Mouse (Mus musculus): ENCODE results near the gene Pcsk6.
A peak's percentile ranks its signal among the peaks of the same experiment; 100 is the strongest.

DNA sequence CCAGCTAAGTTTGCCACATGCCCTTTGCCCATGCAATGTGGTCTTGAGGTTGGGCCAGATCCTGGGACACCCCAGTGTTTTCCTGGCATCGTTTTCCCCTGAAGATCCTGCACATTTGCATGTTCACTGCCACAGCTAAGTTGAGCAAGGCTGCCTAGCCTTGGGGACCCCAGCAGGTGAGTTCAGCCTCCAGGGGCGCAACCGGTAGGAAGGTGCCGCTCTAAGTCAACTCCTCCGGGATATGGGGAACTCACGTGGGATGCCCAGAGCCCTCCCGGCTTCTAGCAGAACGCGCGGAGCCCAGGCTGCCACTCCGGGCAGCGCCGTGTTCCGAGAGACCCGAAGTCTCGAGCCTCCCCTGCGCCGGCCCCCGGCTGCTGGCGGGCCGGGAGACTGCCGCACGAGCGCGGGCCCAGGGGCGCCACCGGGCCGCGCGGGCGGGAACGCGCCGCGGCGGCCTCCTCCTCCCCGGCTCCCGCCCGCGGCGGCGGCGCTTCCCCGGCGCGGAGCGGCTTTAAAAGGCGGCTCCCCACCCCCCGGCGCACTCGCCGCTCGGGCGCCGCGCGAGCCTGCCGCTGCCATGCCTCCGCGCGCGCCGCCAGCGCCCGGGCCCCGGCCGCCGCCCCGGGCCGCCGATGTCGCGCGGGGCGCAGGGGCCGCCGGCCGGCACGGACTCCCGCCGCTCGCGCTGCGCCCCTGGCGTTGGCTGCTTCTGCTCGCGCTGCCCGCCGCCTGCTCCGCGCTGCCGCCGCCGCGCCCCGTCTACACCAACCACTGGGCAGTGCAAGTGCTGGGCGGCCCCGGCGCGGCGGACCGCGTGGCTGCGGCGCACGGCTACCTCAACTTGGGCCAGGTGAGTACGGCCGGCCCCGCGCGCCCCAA lies at the start of gene Pcsk6:
- peak; percentile 37; the same call in 1 of the 2 replicates for TF ChIP-seq CTCF (IDR thresholded peaks at IDR 0.05; ENCODE audit: low read depth)
- no peak for TF ChIP-seq EP300 (optimal IDR thresholded peaks at IDR 0.05)
